Mouse (Mus musculus) megakaryocyte, embryonic 14.5 days (primary cell): ENCODE measurements around the gene Anxa2.

Experiments
- FLI1 ChIP-seq: IDR thresholded peaks from 2 replicates; pipeline ENCODE4 v1.6.1; 2012; ENCODE audit warnings: low read length, inconsistent platforms, mixed read lengths
- GATA1 ChIP-seq: IDR thresholded peaks from 3 replicates; pipeline ENCODE4 v1.6.1; 2012; ENCODE audit warnings: mixed read lengths, low read length, inconsistent platforms, borderline replicate concordance

GRCm38 (mm10) chr9:69508016-69508415 lies 54.6 kb downstream of the Anxa2 start:
- TF ChIP-seq GATA1 (no peak), FLI1 (no peak)
